ENCODE assay signal across 16 mouse cellular contexts in genomic region chr10:69605211-69605610, GRCm38 (mm10).
DNase-seq lines count a peak whose midpoint lies in the region; ATAC-seq lines count a peak whose summit lies in the region.
"Had no signal": no experiment of that assay in that cellular context is flagged by ENCODE, and none has a peak within 500 bp of the region (broad histone marks: within the 10 kb centered on the region; RNA-seq: fewer than 3 reads in every experiment).

No protein-coding gene starts in this region.

- no peak overlapping the region for H3K4me2 ChIP-seq in hindbrain, embryonic 13.5 days
- no peak overlapping the region for H3K4me2 ChIP-seq in neural tube, embryonic 14.5 days (ENCODE audit: low read depth, low read length)
- H3K4me2 ChIP-seq: limb, embryonic 15.5 days; stomach, embryonic 15.5 days had no signal

- H3K4me1 ChIP-seq in hindbrain, embryonic 13.5 days (replicated peaks), result peaks cover 44% of the 10 kb centered on the region
- peaks cover 11% of the 10 kb centered on the region for H3K4me1 ChIP-seq in neural tube, embryonic 14.5 days (ENCODE audit: control insufficient read depth, insufficient read depth, low read length)
- H3K4me1 ChIP-seq: limb, embryonic 15.5 days; stomach, embryonic 15.5 days had no signal

- H3K36me3 ChIP-seq in hindbrain, embryonic 13.5 days, result peaks cover 5% of the 10 kb centered on the region; the same call in 1 of the 2 replicates
- H3K36me3 ChIP-seq in neural tube, embryonic 14.5 days (ENCODE audit: control insufficient read depth, insufficient read depth, low read length), result no peaks in the 10 kb centered on the region
- H3K36me3 ChIP-seq: limb, embryonic 15.5 days; stomach, embryonic 15.5 days had no signal

- H3K4me3 ChIP-seq in hindbrain, embryonic 13.5 days, result no peak overlapping the region
- no peak overlapping the region for H3K4me3 ChIP-seq in neural tube, embryonic 14.5 days (ENCODE audit: low read depth, low read length)
- H3K4me3 ChIP-seq: limb, embryonic 15.5 days; stomach, embryonic 15.5 days had no signal

- intact Hi-C loops in heart, postnatal 36 days (cut with DNase I), result loop anchor here (5.0 kb wide), 1 partner anchor 47 kb away; no protein-coding TSS in a partner anchor
- intact Hi-C loops in left cerebral cortex, postnatal 14 days (cut with DNase I), result no loop called here

- H3K9me3 ChIP-seq in hindbrain, embryonic 13.5 days, result no peaks in the 10 kb centered on the region
- H3K9me3 ChIP-seq in neural tube, embryonic 14.5 days (ENCODE audit: control insufficient read depth, low read length), result no peaks in the 10 kb centered on the region
- H3K9me3 ChIP-seq: limb, embryonic 15.5 days; stomach, embryonic 15.5 days had no signal

- H3K27me3 ChIP-seq in hindbrain, embryonic 13.5 days, result no peaks in the 10 kb centered on the region
- H3K27me3 ChIP-seq in neural tube, embryonic 14.5 days (ENCODE audit: control insufficient read depth, insufficient read depth, low read length), result no peaks in the 10 kb centered on the region
- H3K27me3 ChIP-seq: limb, embryonic 15.5 days; stomach, embryonic 15.5 days had no signal

- H3K27ac ChIP-seq in hindbrain, embryonic 13.5 days, result peak overlapping the region; percentile 63
- H3K27ac ChIP-seq in neural tube, embryonic 14.5 days (ENCODE audit: low read depth, low read length), result peak overlapping the region; percentile 46
- H3K27ac ChIP-seq: kidney, postnatal 0 days; limb, embryonic 15.5 days; stomach, embryonic 15.5 days had no signal

- H3K9ac ChIP-seq in hindbrain, embryonic 13.5 days, result no peak overlapping the region
- H3K9ac ChIP-seq in neural tube, embryonic 14.5 days (replicated peaks; ENCODE audit: low read depth, low read length), result no peak overlapping the region
- H3K9ac ChIP-seq: limb, embryonic 15.5 days; stomach, embryonic 15.5 days had no signal

- no peak for ATAC-seq in hindbrain, embryonic 13.5 days (ENCODE audit: low FRiP score)
- ATAC-seq in neural tube, embryonic 14.5 days (ENCODE audit: low read depth), result no peak
- ATAC-seq: activated CD4-positive, CD25-positive, alpha-beta regulatory T cell, adult 4 months; CD4-positive, CD25-positive, alpha-beta regulatory T cell, adult 4 months had no signal

- WGBS in hindbrain, embryonic 13.5 days, result 38% methylated on average over 12 of the region's 12 CpGs
- WGBS in neural tube, embryonic 14.5 days, result 31% methylated on average over 12 of the region's 12 CpGs

- DNase-seq in heart, adult 11 months, result peak; percentile 46
- DNase-seq in heart, postnatal 36 days, result no peak
- peak; percentile 45 to 51 for DNase-seq in left cerebral cortex, postnatal 14 days (ENCODE audit: low spot score in 2 of 2)
- no peak for DNase-seq in left cerebral cortex, adult 9 months (ENCODE audit: low spot score in 2 of 2)
- DNase-seq in spleen, postnatal 10 days (ENCODE audit: low spot score in 2 of 2), result no peak
- DNase-seq: cerebellum, adult 9-11 months; gastrocnemius, postnatal 36 days; lung, adult 2 months; thymus, postnatal 4 days had no signal

Comparison
In these comparisons a context has a peak if more than half of its experiments do, and no peak if none do; other contexts are left out.
1. DNase-seq: peak in heart, adult 11 months (single experiment) and left cerebral cortex, postnatal 14 days (2 of 2); none in heart, postnatal 36 days (0 of 2), left cerebral cortex, adult 9 months (0 of 2) and spleen, postnatal 10 days (0 of 2).